Mouse (Mus musculus) intestine, embryonic 14.5 days (tissue): Measurements from ENCODE around the gene Armc8. TPM values are rescaled to one million over a fixed set of nuclear protein-coding genes. Genes with fewer than 3 reads are reported as not detected.

Source experiments
- ATAC-seq: fragments of 200-750 bp; cut with Nextera tagmentation; replicated peaks from 2 replicates; pipeline ENCODE4 v1.8.0; 2017; ENCODE audit warnings: low read depth, moderate number of reproducible peaks, moderate TSS enrichment, moderate library complexity; ENCODE audit not compliant: low FRiP score, low TSS enrichment
- DNase-seq: peaks from one replicate; pipeline ENCODE4 v3.0.0-alpha.2; 2018; ENCODE audit warnings: low spot score
- H3K27ac ChIP-seq: fragments of 300-500 bp; sonication (generic); 2 replicates; pipeline ENCODE4 v1.5.1; 2014; ENCODE audit warnings: low read depth, mild to moderate bottlenecking, control low read depth
- H3K27me3 ChIP-seq: fragments of 300-500 bp; sonication (generic); replicated peaks from 2 replicates; pipeline ENCODE4 v1.6.1; 2014; ENCODE audit warnings: low read length, control low read depth; ENCODE audit not compliant: control insufficient read depth, insufficient read depth
- H3K36me3 ChIP-seq: fragments of 300-500 bp; sonication (generic); 2 replicates; pipeline ENCODE4 v1.6.1; 2014; ENCODE audit warnings: low read length, control low read depth; ENCODE audit not compliant: control insufficient read depth, insufficient read depth
- H3K4me1 ChIP-seq: fragments of 300-500 bp; sonication (generic); replicated peaks from 2 replicates; pipeline ENCODE4 v1.6.1; 2014; ENCODE audit warnings: low read length, control low read depth, mixed read lengths; ENCODE audit not compliant: control insufficient read depth, insufficient read depth
- H3K4me2 ChIP-seq: fragments of 300-500 bp; sonication (generic); 2 replicates; pipeline ENCODE4 v1.6.1; 2014; ENCODE audit warnings: low read length
- H3K4me3 ChIP-seq: fragments of 300-500 bp; sonication (generic); 2 replicates; pipeline ENCODE4 v1.5.1; 2014; ENCODE audit warnings: low read depth, low read length, control low read depth, mixed read lengths
- H3K9ac ChIP-seq: fragments of 300-500 bp; sonication (generic); 2 replicates; pipeline ENCODE4 v1.6.1; 2014; ENCODE audit warnings: mild to moderate bottlenecking, low read length
- H3K9me3 ChIP-seq: fragments of 300-500 bp; sonication (generic); 2 replicates; pipeline ENCODE4 v1.6.1; 2016; ENCODE audit warnings: low read length, control low read depth; ENCODE audit not compliant: control insufficient read depth
- WGBS: fragments of 180-500 bp; shearing (Covaris S2); extraction: QIAGEN DNeasy Blood & Tissue Kit; methylation state at CpG from one replicate; pipeline ENCODE4 v1.1.7; 2014; 5-methylcytosine and 5-hydroxymethylcytosine counted together
- polyA plus RNA-seq: library from polyadenylated mRNA; unstranded; fragments of >200 nt; fragmentation: Nextera tagmentation; extraction: Ambion mirVana; gene quantifications from 2 replicates; pipeline ENCODE4 v1.2.1, GENCODE M21; 2014

The Armc8 gene
- polyA plus RNA-seq, 1 experiment from 2014 or later, result 28.9 TPM

- WGBS, result under 1% methylated on average over 82 of the region's 86 CpGs
- H3K9ac ChIP-seq, result peak overlapping the region; percentile 69
- peaks cover 15% of the 10 kb centered on the region for H3K27me3 ChIP-seq
- H3K27ac ChIP-seq, result peak overlapping the region; percentile 22; the same call in 1 of the 2 replicates
- H3K4me3 ChIP-seq, result peak overlapping the region; percentile 72
- no peaks in the 10 kb centered on the region for H3K9me3 ChIP-seq
- H3K4me1 ChIP-seq, result peaks cover 24% of the 10 kb centered on the region
- ATAC-seq (peak; percentile 73), DNase-seq (peak; percentile 87)
- H3K4me2 ChIP-seq, result peak overlapping the region; percentile 75
- no peaks in the 10 kb centered on the region for H3K36me3 ChIP-seq
These were observed 132.3 kb downstream of the Armc8 start for GRCm38 (mm10) chr9:99436182-99437030.

DNA sequence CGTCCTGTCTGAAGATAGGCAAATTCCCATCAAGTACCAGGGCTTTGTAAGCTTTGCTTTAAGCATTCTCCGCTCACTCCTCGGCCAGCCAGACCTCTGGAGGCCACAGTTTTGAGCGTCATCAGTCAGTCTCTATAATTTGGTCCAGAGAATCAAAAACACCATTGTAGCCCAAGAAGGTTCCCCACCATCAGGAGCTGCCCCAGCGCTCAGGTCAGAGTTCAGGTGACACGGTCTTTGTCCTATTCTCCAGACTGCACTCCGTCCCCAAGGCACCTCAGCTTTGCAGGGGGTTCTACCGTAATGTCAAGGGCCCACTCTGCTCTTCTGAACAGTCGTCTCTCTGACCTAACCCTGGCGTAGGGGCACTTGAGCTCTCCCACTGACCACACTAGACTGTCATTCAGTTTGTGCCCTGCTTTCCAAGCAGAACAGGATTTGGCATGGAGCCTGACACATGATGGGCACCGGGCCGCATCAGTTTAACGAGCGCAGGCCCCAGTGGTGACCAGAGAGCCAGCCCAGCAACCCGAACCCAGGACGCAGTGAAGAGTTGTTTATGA, 133.0 kb downstream of the Armc8 start:
- peak; percentile 62 for DNase-seq
- Histone ChIP-seq H3K9me3 (no peaks in the 10 kb centered on the region), H3K27ac (peak overlapping the region; percentile 22; the same call in 1 of the 2 replicates), H3K4me1 (peaks cover 24% of the 10 kb centered on the region), H3K4me3 (peak overlapping the region; percentile 72), H3K9ac (peak overlapping the region; percentile 69), H3K4me2 (peak overlapping the region; percentile 75), H3K27me3 (peaks cover 15% of the 10 kb centered on the region), H3K36me3 (no peaks in the 10 kb centered on the region)
- 17% methylated on average over 16 of the region's 16 CpGs for WGBS
- ATAC-seq, result peak; percentile 26; the same call in 1 of the 2 replicates

DNA sequence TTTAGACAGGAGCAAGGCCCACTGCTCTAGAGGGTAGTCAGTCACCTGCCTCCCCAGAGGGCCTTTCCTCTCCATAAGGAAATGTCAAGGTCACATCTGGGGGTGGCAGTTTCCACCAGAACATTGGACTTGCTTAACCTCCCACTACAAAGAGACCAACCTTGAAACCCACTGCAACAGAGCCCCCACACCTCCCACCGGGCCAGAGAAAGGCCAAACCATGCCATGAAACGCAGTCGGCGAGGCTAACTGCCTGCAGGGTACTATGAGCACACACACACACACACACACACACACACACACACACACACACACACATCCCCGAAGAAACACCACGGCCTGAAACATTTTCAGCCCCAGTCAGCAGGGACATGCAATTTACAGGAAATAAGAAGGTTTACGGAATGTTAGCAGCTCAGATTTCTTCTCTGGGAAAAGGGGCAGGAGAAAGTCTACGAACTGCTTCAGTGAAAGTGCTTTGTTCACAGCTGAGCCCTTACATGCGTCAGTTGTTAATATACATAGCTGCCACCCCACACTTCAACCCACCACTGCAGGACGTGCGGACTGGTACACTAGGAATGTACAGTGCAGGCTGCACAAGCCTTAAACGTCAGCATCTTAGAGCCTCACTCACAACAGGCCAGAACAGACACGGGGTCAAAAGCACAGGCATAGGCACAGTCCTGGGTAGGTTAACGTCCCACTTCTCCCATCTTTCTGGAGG, 133.6 kb downstream of the Armc8 start:
- Histone ChIP-seq H3K27ac (peak overlapping the region; percentile 22; the same call in 1 of the 2 replicates), H3K4me1 (peaks cover 24% of the 10 kb centered on the region), H3K9ac (peak overlapping the region; percentile 69), H3K4me2 (peak overlapping the region; percentile 75), H3K27me3 (peaks cover 15% of the 10 kb centered on the region), H3K4me3 (peak overlapping the region; percentile 72), H3K9me3 (no peaks in the 10 kb centered on the region), H3K36me3 (no peaks in the 10 kb centered on the region)
- DNase-seq (peak; percentile 59), ATAC-seq (0 out of 2 replicates have a peak, but pooled peaks have one; percentile 13)
- WGBS, result 38% methylated on average over 14 of the region's 14 CpGs

DNA sequence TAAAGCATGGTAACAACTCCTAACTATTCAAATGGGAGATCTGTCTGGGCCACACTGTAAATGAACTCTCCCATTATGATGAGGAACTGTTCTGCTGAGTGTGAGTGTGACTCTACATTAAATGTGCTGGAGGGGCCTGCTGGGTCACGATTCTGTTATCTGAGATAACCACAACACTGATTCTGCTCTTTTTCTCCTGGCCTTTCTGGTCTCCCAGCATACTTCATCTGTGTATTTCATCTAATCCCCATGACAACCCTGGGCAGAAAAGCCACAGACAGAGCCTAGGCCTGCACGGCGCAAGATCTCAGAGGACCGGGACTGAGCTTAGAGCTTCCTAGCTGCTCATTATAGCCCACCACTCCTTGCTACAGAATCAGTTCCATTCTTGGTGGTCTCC, 136.2 kb downstream of the Armc8 start:
- no peak for ATAC-seq

GRCm38 (mm10) chr9:99431963-99432362, 136.7 kb downstream of the Armc8 start:
- Histone ChIP-seq H3K27me3 (no peaks in the 10 kb centered on the region), H3K9ac (no peak overlapping the region), H3K27ac (no peak overlapping the region), H3K4me3 (no peak overlapping the region), H3K36me3 (no peaks in the 10 kb centered on the region), H3K4me2 (no peak overlapping the region), H3K4me1 (peaks cover 19% of the 10 kb centered on the region), H3K9me3 (no peaks in the 10 kb centered on the region)
- DNase-seq, result no peak
- 85% methylated on average over 6 of the region's 6 CpGs for WGBS
- ATAC-seq, result no peak

More for the DNA sequence above, 136.2 kb downstream of the Armc8 start:
- H3K4me2 ChIP-seq, result no peak overlapping the region
- no peak overlapping the region for H3K4me3 ChIP-seq
- H3K9me3 ChIP-seq, result no peaks in the 10 kb centered on the region
- peaks cover 1% of the 10 kb centered on the region; the same call in 1 of the 2 replicates for H3K27me3 ChIP-seq
- peaks cover 23% of the 10 kb centered on the region for H3K4me1 ChIP-seq
- DNase-seq, result no peak
- no peak overlapping the region for H3K9ac ChIP-seq
- no peak overlapping the region for H3K27ac ChIP-seq
- 78% methylated on average over 4 of the region's 4 CpGs for WGBS
- H3K36me3 ChIP-seq, result no peaks in the 10 kb centered on the region

DNA sequence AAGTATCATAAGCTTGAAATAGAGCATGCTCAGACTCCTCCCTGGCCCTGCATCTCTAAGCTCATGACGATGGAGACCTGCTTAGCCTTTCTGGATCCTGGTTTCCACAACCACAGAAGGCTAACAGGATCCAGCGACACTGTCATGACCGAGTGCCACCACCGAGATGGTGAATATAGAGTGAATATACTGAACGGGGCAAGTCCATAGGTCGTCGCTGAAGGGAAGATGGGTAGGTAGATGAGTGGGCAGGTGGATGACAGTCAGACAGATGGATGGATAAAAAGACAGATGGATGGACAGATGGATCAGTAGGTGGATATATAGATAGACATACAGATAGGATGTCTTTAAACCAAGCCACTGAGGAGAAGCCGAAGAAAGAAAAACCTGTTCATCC, 137.4 kb downstream of the Armc8 start:
- no peak overlapping the region for H3K27ac ChIP-seq
- 90% methylated on average over 8 of the region's 8 CpGs for WGBS
- no peaks in the 10 kb centered on the region for H3K9me3 ChIP-seq
- H3K36me3 ChIP-seq, result no peaks in the 10 kb centered on the region
- H3K9ac ChIP-seq, result no peak overlapping the region
- ATAC-seq (no peak), DNase-seq (no peak)
- no peak overlapping the region for H3K4me3 ChIP-seq
- H3K4me1 ChIP-seq, result peaks cover 19% of the 10 kb centered on the region
- no peaks in the 10 kb centered on the region for H3K27me3 ChIP-seq
- H3K4me2 ChIP-seq, result no peak overlapping the region

- H3K27ac ChIP-seq, result no peak overlapping the region
- no peak overlapping the region for H3K9ac ChIP-seq
- H3K4me2 ChIP-seq, result no peak overlapping the region
- no peak for ATAC-seq
- H3K4me1 ChIP-seq, result peaks cover 17% of the 10 kb centered on the region
- no peaks in the 10 kb centered on the region for H3K27me3 ChIP-seq
- H3K36me3 ChIP-seq, result no peaks in the 10 kb centered on the region
- no peak overlapping the region for H3K4me3 ChIP-seq
- no peak for DNase-seq
- 80% methylated on average over 6 of the region's 6 CpGs for WGBS
- H3K9me3 ChIP-seq, result no peaks in the 10 kb centered on the region
These were observed 137.9 kb downstream of the Armc8 start for GRCm38 (mm10) chr9:99430806-99431205.

- Histone ChIP-seq H3K9ac (no peak overlapping the region), H3K4me1 (peaks cover 14% of the 10 kb centered on the region), H3K4me3 (no peak overlapping the region), H3K36me3 (no peaks in the 10 kb centered on the region), H3K27me3 (no peaks in the 10 kb centered on the region), H3K27ac (no peak overlapping the region), H3K4me2 (no peak overlapping the region), H3K9me3 (no peaks in the 10 kb centered on the region)
- DNase-seq (no peak), ATAC-seq (no peak)
- 79% methylated on average over 3 of the region's 3 CpGs for WGBS
These were observed 138.9 kb downstream of the Armc8 start for GRCm38 (mm10) chr9:99429845-99430244.
